Mouse (Mus musculus) liver, embryonic 13.5 days (tissue): ENCODE data around the gene Rnase13. TPM values are rescaled to one million over a fixed set of nuclear protein-coding genes. Genes with fewer than 3 reads are reported as not detected.

Experiments
- ATAC-seq: fragments of 200-750 bp; cut with Nextera tagmentation; 2 replicates; pipeline ENCODE4 v1.8.0; 2017; ENCODE audit warnings: low read depth, mild to moderate bottlenecking, moderate number of reproducible peaks, moderate library complexity
- DNase-seq: peaks from one replicate; pipeline ENCODE4 v3.0.0; 2022
- H3K27ac ChIP-seq: fragments of 300-500 bp; sonication (generic); 2 replicates; pipeline ENCODE4 v1.5.1; 2015; ENCODE audit warnings: moderate library complexity, mild to moderate bottlenecking, inconsistent platforms
- H3K27me3 ChIP-seq: fragments of 300-500 bp; sonication (generic); 2 replicates; pipeline ENCODE4 v1.6.1; 2015; ENCODE audit warnings: mild to moderate bottlenecking, inconsistent platforms
- H3K36me3 ChIP-seq: fragments of 300-500 bp; sonication (generic); 2 replicates; pipeline ENCODE4 v1.6.1; 2015; ENCODE audit warnings: mild to moderate bottlenecking, inconsistent platforms
- H3K4me1 ChIP-seq: fragments of 300-500 bp; sonication (generic); replicated peaks from 2 replicates; pipeline ENCODE4 v1.6.1; 2015; ENCODE audit warnings: inconsistent platforms
- H3K4me2 ChIP-seq: fragments of 300-500 bp; sonication (generic); 2 replicates; pipeline ENCODE4 v1.6.1; 2015; ENCODE audit warnings: inconsistent platforms, mild to moderate bottlenecking, moderate library complexity
- H3K4me3 ChIP-seq: fragments of 300-500 bp; sonication (generic); replicated peaks from 2 replicates; pipeline ENCODE4 v1.5.1; 2015; ENCODE audit warnings: mild to moderate bottlenecking, inconsistent platforms
- H3K9ac ChIP-seq: fragments of 300-500 bp; sonication (generic); 2 replicates; pipeline ENCODE4 v1.6.1; 2015; ENCODE audit warnings: mild to moderate bottlenecking, inconsistent platforms
- H3K9me3 ChIP-seq: fragments of 300-500 bp; sonication (generic); replicated peaks from 2 replicates; pipeline ENCODE4 v1.6.1; 2016; ENCODE audit warnings: inconsistent platforms
- WGBS: fragments of 180-500 bp; shearing (Covaris S2); methylation state at CpG from one replicate; pipeline ENCODE4 v1.1.7; 2015; ENCODE audit not compliant: insufficient replicate concordance; 5-methylcytosine and 5-hydroxymethylcytosine counted together
- polyA plus RNA-seq: library from polyadenylated mRNA; unstranded; fragments of >200 nt; fragmentation: Nextera tagmentation; extraction: Ambion mirVana; gene quantifications from 2 replicates; pipeline ENCODE4 v1.2.1, GENCODE M21; 2015

Rnase13 gene
- polyA plus RNA-seq, 1 experiment from 2014 or later: not detected

DNA sequence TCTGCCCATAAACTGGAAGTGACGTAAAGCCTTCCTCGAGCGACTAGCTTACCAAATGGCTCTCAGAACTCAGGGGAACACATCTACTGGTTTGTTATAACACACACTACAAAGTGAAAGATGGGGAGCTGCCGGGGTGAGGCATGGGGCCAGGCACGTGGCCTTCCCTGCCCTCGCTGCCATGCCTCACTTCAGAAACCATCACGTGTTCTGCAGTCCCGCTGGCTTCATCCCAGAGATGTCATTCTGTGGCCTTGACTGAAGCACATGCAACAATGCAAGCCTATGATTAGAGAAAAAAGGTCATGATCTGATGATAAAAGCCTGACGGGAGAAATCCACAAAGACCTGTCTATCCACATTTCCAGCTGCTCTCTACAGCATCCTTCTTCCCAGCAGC, 50.8 kb downstream of the Rnase13 start:
- H3K27ac ChIP-seq: no peak overlapping the region
- H3K9ac ChIP-seq: no peak overlapping the region
- no peaks in the 10 kb centered on the region for H3K36me3 ChIP-seq
- H3K9me3 ChIP-seq: no peaks in the 10 kb centered on the region
- ATAC-seq (no peak), DNase-seq (no peak)
- H3K4me1 ChIP-seq: no peaks in the 10 kb centered on the region
- no peak overlapping the region for H3K4me2 ChIP-seq
- H3K4me3 ChIP-seq: no peak overlapping the region
- 65% methylated on average over 9 of the region's 9 CpGs for WGBS
- 0 out of 2 replicates have a peak, but pooled peaks cover 3% of the 10 kb centered on the region for H3K27me3 ChIP-seq

Other genes starting within 250 kb of the Rnase13 start
- not detected in 2 replicates for gene Gm17079, start 227.3 kb downstream of the Rnase13 start, polyA plus RNA-seq
- not detected in 2 replicates for gene Gm5800, start 205.6 kb downstream of the Rnase13 start, polyA plus RNA-seq
- gene Ang4, start 149.2 kb downstream of the Rnase13 start, polyA plus RNA-seq: not detected in 2 replicates
- not detected in 2 replicates for gene AY358078, start 122.7 kb downstream of the Rnase13 start, polyA plus RNA-seq
- gene Ear6, start 69.1 kb downstream of the Rnase13 start, polyA plus RNA-seq: 9.8 and 10.1 TPM in 2 replicates
- 16.6 and 19.8 TPM in 2 replicates for gene Mettl17, start 37.9 kb downstream of the Rnase13 start, polyA plus RNA-seq
- gene Slc39a2, start 29.9 kb downstream of the Rnase13 start, polyA plus RNA-seq: 0.05 and 0.08 TPM in 2 replicates
- 16.1 and 17.1 TPM in 2 replicates for gene Ndrg2, start 8.6 kb downstream of the Rnase13 start, polyA plus RNA-seq
- not detected in 2 replicates for gene Tppp2, start 4.3 kb downstream of the Rnase13 start, polyA plus RNA-seq
- gene Arhgef40, start 61.9 kb upstream of the Rnase13 start, polyA plus RNA-seq: 16.5 and 19.7 TPM in 2 replicates
- gene Tmem253, start 92.9 kb upstream of the Rnase13 start, polyA plus RNA-seq: 0.09 and 0.20 TPM in 2 replicates
- 10.1 and 10.5 TPM in 2 replicates for gene Zfp219, start 98.0 kb upstream of the Rnase13 start, polyA plus RNA-seq
- gene Olfr221, start 119.7 kb upstream of the Rnase13 start, polyA plus RNA-seq: not detected in 2 replicates
- gene Hnrnpc, start 181.3 kb upstream of the Rnase13 start, polyA plus RNA-seq: 388 and 457 TPM in 2 replicates
- gene Rpgrip1, start 187.9 kb upstream of the Rnase13 start, polyA plus RNA-seq: 63.8 and 64.0 TPM in 2 replicates